Mouse (Mus musculus): ENCODE results near the gene Rab42.

Gene Rab42

GRCm38 (mm10) chr4:132273166-132273565, 30.0 kb downstream of the Rab42 start:
- DNase-seq (ENCODE audit: low spot score in 2 of 2): peak in 1 of 2 experiments; percentile 30

- DNase-seq (ENCODE audit: low spot score in 2 of 2): peak; percentile 54 to 85
These were observed 33.2 kb downstream of the Rab42 start for GRCm38 (mm10) chr4:132269740-132270560.

- DNase-seq (ENCODE audit: low spot score in 2 of 2): no peak
These were observed 34.1 kb downstream of the Rab42 start for GRCm38 (mm10) chr4:132268871-132269739.

- no peak for DNase-seq (ENCODE audit: low spot score in 2 of 2)
These were observed 36.3 kb downstream of the Rab42 start for GRCm38 (mm10) chr4:132266835-132267349.

- DNase-seq (ENCODE audit: low spot score in 2 of 2): no peak
These were observed 39.9 kb downstream of the Rab42 start for GRCm38 (mm10) chr4:132263313-132263712.

GRCm38 (mm10) chr4:132262358-132262616, 40.9 kb downstream of the Rab42 start:
- no peak for DNase-seq (ENCODE audit: low spot score in 2 of 2)

- peak; percentile 47 to 76 for DNase-seq (ENCODE audit: low spot score in 2 of 2)
These were observed 41.4 kb downstream of the Rab42 start, which contains the start of gene Gmeb1 for GRCm38 (mm10) chr4:132261514-132262357. Gene Gmeb1 (minus strand): TSS chr4:132261602.

GRCm38 (mm10) chr4:132260404-132261379, 42.5 kb downstream of the Rab42 start:
- DNase-seq (ENCODE audit: low spot score in 2 of 2): peak in 1 of 2 experiments; percentile 43

- no peak for DNase-seq (ENCODE audit: low spot score in 2 of 2)
These were observed 43.9 kb downstream of the Rab42 start for GRCm38 (mm10) chr4:132259248-132259647.

- DNase-seq (ENCODE audit: low spot score in 2 of 2): no peak
These were observed 46.8 kb downstream of the Rab42 start for GRCm38 (mm10) chr4:132256384-132256783.

- DNase-seq (ENCODE audit: low spot score in 2 of 2): no peak
These were observed 48.2 kb downstream of the Rab42 start for GRCm38 (mm10) chr4:132254986-132255385.

GRCm38 (mm10) chr4:132253622-132254021, 49.6 kb downstream of the Rab42 start:
- no peak for DNase-seq (ENCODE audit: low spot score in 2 of 2)

- no peak for DNase-seq (ENCODE audit: low spot score in 2 of 2)
These were observed 50.1 kb downstream of the Rab42 start for GRCm38 (mm10) chr4:132253128-132253527.
